Mouse (Mus musculus) olfactory bulb, adult 2 months (tissue): ENCODE measurements around the gene Lamc2.

Experiments
- CTCF ChIP-seq: fragments of 200-500 bp; IDR thresholded peaks from 2 replicates; pipeline ENCODE4 v1.5.1; 2012; ENCODE audit warnings: low read depth, mild to moderate bottlenecking, low read length, moderate library complexity; ENCODE audit not compliant: insufficient read depth
- POLR2A ChIP-seq: fragments of 200-500 bp; IDR thresholded peaks from 2 replicates; pipeline ENCODE4 v1.6.1; 2012; ENCODE audit warnings: mild to moderate bottlenecking, low read depth, low read length, moderate library complexity; ENCODE audit not compliant: insufficient read depth

GRCm38 (mm10) chr1:153159137-153159536, 27.1 kb downstream of the Lamc2 start:
- TF ChIP-seq CTCF (no peak), POLR2A (no peak)
